Mouse (Mus musculus): ENCODE measurements around the gene Fyn. TPM values are rescaled to one million over a fixed set of nuclear protein-coding genes. Genes with fewer than 3 reads are reported as not detected.

Gene Fyn
- total and polyA plus RNA-seq, 2 experiments from 2014 or later: 10.8 to 24.1 TPM

GRCm38 (mm10) chr10:39614676-39615075 lies 246.0 kb downstream of the Fyn start:
- TF ChIP-seq CTCF (IDR thresholded peaks at IDR 0.05; ENCODE audit: low read depth): no peak
- peak; percentile 65; the same call in 1 of the 2 replicates for TF ChIP-seq EP300 (IDR thresholded peaks at IDR 0.05; ENCODE audit: low read depth)
- ATAC-seq (ENCODE audit: insufficient read depth, low read depth) (peak; percentile 94), DNase-seq (ENCODE audit: low spot score) (peak; percentile 90)
- Histone ChIP-seq H3K36me3 (replicated peaks; ENCODE audit: control insufficient read depth, insufficient read depth, low read length) (peaks cover 3% of the 10 kb centered on the region; the same call in 1 of the 2 replicates), H3K4me2 (ENCODE audit: low read depth, low read length) (peak overlapping the region; percentile 62), H3K27ac (ENCODE audit: low read depth) (peak overlapping the region; percentile 88), H3K4me3 (ENCODE audit: low read depth, low read length) (peak overlapping the region; percentile 47), H3K27me3 (ENCODE audit: control insufficient read depth, insufficient read depth, low read length) (no peaks in the 10 kb centered on the region), H3K9me3 (replicated peaks; ENCODE audit: control insufficient read depth, low read length) (no peaks in the 10 kb centered on the region), H3K4me1 (ENCODE audit: control insufficient read depth, insufficient read depth) (peaks cover 21% of the 10 kb centered on the region), H3K9ac (replicated peaks; ENCODE audit: low read depth, low read length) (peak overlapping the region; percentile 59; the same call in 1 of the 2 replicates)
- 8% methylated on average over 6 of the region's 6 CpGs for WGBS

Other genes starting within 250 kb of the Fyn start
- 0.35 and 5.2 TPM in 2 replicates for gene Fam229b, start 234.9 kb upstream of the Fyn start, total RNA-seq (2014; rRNA removed; ENCODE audit: low replicate concordance)
- gene Fam229b, start 234.9 kb upstream of the Fyn start, polyA plus RNA-seq (2015; fragmentation: Nextera tagmentation; extraction: Ambion mirVana): 14.8 and 15.1 TPM in 2 replicates
- 1.7 and 2.0 TPM in 2 replicates for gene Tube1, start 234.9 kb upstream of the Fyn start, total RNA-seq (2014; rRNA removed; ENCODE audit: low replicate concordance)
- gene Tube1, start 234.9 kb upstream of the Fyn start, polyA plus RNA-seq (2015; fragmentation: Nextera tagmentation; extraction: Ambion mirVana): 1.6 and 1.9 TPM in 2 replicates
- gene Ccn6, start 205.1 kb upstream of the Fyn start, total RNA-seq (2014; rRNA removed; ENCODE audit: low replicate concordance): not detected in 2 replicates
- gene Ccn6, start 205.1 kb upstream of the Fyn start, polyA plus RNA-seq (2015; fragmentation: Nextera tagmentation; extraction: Ambion mirVana): not detected in 2 replicates
- 6.4 and 9.9 TPM in 2 replicates for gene Traf3ip2, start 244.1 kb downstream of the Fyn start, total RNA-seq (2014; rRNA removed; ENCODE audit: low replicate concordance)
- gene Traf3ip2, start 244.1 kb downstream of the Fyn start, polyA plus RNA-seq (2015; fragmentation: Nextera tagmentation; extraction: Ambion mirVana): 6.3 and 6.4 TPM in 2 replicates